Mouse (Mus musculus) left cerebral cortex, adult 2 months (tissue): ENCODE results near the gene Mesd. TPM values are rescaled to one million over a fixed set of nuclear protein-coding genes. Genes with fewer than 3 reads are reported as not detected.
A peak's percentile ranks its signal among the peaks of the same experiment; 100 is the strongest.

Experiments
- DNase-seq, 2 experiments: peaks; one replicate each; pipeline ENCODE4 v3.0.0; 2021 to 2022; ENCODE audit warnings: low spot score in 2 of 2, mixed read lengths in 1 of 2; ENCODE audit errors: extremely low spot score in 1 of 2
- H3K27ac ChIP-seq: fragments of 200-600 bp; 2 replicates; pipeline ENCODE4 v1.8.1; 2022
- H3K4me3 ChIP-seq: fragments of 200-600 bp; 2 replicates; pipeline ENCODE4 v1.8.1; 2022
- CTCF ChIP-seq: fragments of 200-600 bp; IDR thresholded peaks from 2 replicates; pipeline ENCODE4 v1.8.1; 2022; ENCODE audit warnings: antibody characterized with exemption, mild to moderate bottlenecking, moderate library complexity
- intact Hi-C: fragments of 180-260 bp; cut with DNase I; formaldehyde crosslinking; loops from one replicate; pipeline ENCODE4 v1.15.1; 2025
- total RNA-seq, 2 experiments: library from RNA; stranded (reverse); gene quantifications; 2 replicates each; pipeline ENCODE4 v1.2.3; 2021

Gene Mesd
- total RNA-seq, 2 experiments from 2014 or later, result 53.5 to 60.4 TPM

GRCm38 (mm10) chr7:83898267-83898666, 14.0 kb downstream of the Mesd start:
- Histone ChIP-seq H3K4me3 (no peak overlapping the region), H3K27ac (no peak overlapping the region)
- intact Hi-C loops, result no loop called here
- no peak for TF ChIP-seq CTCF
- no peak for DNase-seq

- intact Hi-C loops, result no loop called here
- no peak for TF ChIP-seq CTCF
- Histone ChIP-seq H3K27ac (no peak overlapping the region), H3K4me3 (no peak overlapping the region)
- DNase-seq, result no peak
Measured at GRCm38 (mm10) chr7:83900519-83900918, 16.3 kb downstream of the Mesd start.

DNA sequence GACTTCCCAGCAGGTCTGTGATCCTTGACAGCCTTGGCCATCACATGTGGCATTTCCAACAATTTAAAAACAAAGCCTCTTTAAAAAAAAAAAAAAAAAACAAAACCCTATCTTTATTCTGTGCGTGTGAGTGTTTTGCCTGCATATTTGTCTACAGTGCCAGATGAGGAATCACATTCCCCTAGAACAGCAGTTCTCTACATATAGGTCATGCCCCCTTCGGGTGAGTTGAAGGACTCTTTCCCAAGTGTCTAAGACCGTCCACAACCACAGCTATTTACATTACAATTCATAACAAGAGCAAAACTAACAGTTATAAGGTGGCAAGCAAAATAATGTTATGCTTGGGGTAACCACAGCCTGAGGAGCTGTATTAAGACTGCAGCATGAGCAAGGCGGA, 17.2 kb downstream of the Mesd start:
- TF ChIP-seq CTCF, result no peak
- H3K4me3 ChIP-seq, result no peak overlapping the region
- intact Hi-C loops, result no loop called here
- no peak for DNase-seq
- no peak overlapping the region for H3K27ac ChIP-seq

- no peak for TF ChIP-seq CTCF
- intact Hi-C loops, result loop anchor here (1.0 kb wide), 1 partner anchor 8 kb away; no protein-coding TSS in a partner anchor
- no peak for DNase-seq
- Histone ChIP-seq H3K4me3 (no peak overlapping the region), H3K27ac (no peak overlapping the region)
Measured at GRCm38 (mm10) chr7:83902296-83903145, 18.3 kb downstream of the Mesd start.

- DNase-seq, result no peak
- intact Hi-C loops, result no loop called here
- Histone ChIP-seq H3K4me3 (no peak overlapping the region), H3K27ac (no peak overlapping the region)
- no peak for TF ChIP-seq CTCF
Measured at GRCm38 (mm10) chr7:83904831-83905230, 20.6 kb downstream of the Mesd start.

GRCm38 (mm10) chr7:83911909-83912308, 27.6 kb downstream of the Mesd start:
- no peak for TF ChIP-seq CTCF
- H3K27ac ChIP-seq, result no peak overlapping the region
- no peak for DNase-seq
- no peak overlapping the region for H3K4me3 ChIP-seq
- intact Hi-C loops, result loop anchor here (5.0 kb wide), 2 partner anchors 360 to 445 kb away; no protein-coding TSS in a partner anchor

DNA sequence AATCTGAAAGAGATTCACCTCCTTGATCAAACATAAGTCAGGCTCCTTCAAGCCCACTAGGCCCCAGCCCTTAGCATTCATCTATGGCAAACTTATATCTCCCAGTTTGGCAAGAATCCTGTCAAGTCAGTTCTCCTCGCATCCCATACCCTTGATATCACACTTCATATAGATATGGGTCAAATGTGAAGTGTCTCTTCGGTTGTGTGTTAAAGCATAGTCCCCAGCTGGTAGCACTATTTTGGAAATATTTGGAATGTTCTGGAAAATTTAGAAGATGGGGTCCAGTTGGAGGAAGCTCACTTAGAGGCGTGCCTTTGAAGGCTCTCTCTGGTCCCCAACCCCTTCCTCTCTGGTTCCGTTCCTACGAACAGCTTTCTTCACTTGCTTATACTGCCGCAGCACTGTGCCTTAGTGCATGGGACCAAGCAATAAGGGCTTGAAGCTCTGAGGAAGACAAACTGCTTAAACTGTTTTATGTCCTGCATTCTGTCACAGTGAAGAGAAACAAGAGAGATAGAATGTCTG, 29.2 kb downstream of the Mesd start:
- intact Hi-C loops, result loop anchor here (5.0 kb wide), 2 partner anchors 359 to 444 kb away; no protein-coding TSS in a partner anchor
- TF ChIP-seq CTCF, result no peak
- Histone ChIP-seq H3K4me3 (no peak overlapping the region), H3K27ac (no peak overlapping the region)
- DNase-seq, result no peak

- intact Hi-C loops, result loop anchor here (1.0 to 5.0 kb wide), 3 partner anchors 172 to 443 kb away; partner anchors contain the start of gene Cemip
- Histone ChIP-seq H3K27ac (no peak overlapping the region), H3K4me3 (no peak overlapping the region)
- DNase-seq, result no peak
- TF ChIP-seq CTCF, result no peak
Measured at GRCm38 (mm10) chr7:83913995-83914394, 29.7 kb downstream of the Mesd start.

DNA sequence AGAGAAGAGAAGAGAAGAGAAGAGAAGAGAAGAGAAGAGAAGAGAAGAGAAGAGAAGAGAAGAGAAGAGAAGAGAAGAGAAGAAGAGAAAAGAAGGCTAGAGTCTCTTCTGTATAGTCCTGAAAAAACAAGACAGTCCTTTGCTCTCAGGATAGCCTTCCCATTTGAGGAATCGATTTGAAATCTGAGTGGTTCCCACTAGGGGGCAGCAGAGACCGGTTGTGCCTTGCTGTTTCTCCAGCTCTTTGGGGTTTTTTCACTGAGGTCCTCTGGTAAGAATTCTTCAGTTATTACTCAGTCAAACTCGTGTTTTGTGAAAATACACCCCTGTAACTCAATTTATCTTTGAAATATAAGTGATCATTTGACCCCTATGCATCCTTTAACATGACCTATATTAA, 30.3 kb downstream of the Mesd start:
- Histone ChIP-seq H3K27ac (no peak overlapping the region), H3K4me3 (no peak overlapping the region)
- TF ChIP-seq CTCF, result peak; percentile 93
- peak; percentile 83 to 90 for DNase-seq
- intact Hi-C loops, result loop anchor here (1.0 to 5.0 kb wide), 3 partner anchors 172 to 443 kb away; partner anchors contain the start of gene Cemip

DNA sequence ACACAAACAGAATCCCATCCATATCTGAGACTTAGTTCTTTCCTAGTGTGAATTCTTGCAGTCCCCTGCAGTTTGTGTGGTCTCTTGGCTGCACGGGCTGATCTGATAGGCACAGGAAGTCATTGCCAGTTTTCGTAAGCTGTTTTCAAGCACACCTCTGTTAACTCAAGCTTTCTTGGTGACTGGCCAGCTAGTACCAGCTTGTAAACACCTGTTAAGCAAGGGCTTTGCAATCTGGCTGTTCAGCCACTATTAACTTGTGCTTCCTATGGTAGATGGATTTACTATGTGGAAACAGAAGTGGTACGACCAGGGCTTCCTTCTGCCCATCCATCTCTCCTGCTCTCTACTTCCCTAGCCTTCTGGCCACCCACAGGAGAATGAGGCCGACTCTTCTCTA, 36.0 kb downstream of the Mesd start:
- no peak for DNase-seq
- Histone ChIP-seq H3K4me3 (no peak overlapping the region), H3K27ac (no peak overlapping the region)
- TF ChIP-seq CTCF, result no peak
- intact Hi-C loops, result no loop called here

- intact Hi-C loops, result no loop called here
- no peak for DNase-seq
- no peak overlapping the region for H3K4me3 ChIP-seq
- no peak for TF ChIP-seq CTCF
- no peak overlapping the region for H3K27ac ChIP-seq
Measured at GRCm38 (mm10) chr7:83921637-83922036, 37.4 kb downstream of the Mesd start.

DNA sequence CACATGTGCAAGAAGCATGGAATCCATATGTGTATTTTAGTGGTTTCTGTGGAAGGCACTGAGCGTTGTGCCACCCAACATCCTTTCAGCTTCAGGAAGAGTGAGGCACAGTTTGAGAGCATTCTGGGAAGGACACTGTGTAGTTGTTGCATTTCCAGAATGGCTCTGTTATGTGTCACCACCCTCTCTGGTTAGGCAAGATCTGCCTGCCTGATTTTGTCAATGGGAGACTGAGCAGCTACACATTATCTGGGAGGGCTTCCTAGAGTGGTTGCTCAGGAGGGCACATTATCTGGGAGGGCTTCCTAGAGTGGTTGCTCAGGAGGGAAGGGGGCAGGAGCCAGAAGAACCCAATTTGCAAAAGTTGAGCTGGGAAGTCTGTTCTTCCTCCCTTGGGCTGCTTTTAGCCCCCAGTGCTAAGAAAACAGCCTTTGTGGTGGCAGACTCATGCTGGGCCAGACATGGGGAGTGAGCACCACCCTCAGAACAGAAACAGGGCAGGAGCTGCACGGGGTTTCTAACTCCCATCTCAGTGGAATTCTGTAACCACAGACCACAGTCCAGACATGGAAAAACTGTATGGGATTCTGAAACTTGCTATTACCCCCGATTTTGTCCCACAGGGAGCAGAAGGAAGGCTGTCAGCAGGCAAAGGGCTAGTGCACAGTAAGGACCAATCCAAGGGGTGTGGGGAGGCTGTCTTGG, 54.9 kb downstream of the Mesd start:
- no peak for TF ChIP-seq CTCF
- Histone ChIP-seq H3K4me3 (no peak overlapping the region), H3K27ac (no peak overlapping the region)
- intact Hi-C loops, result no loop called here
- DNase-seq, result no peak
